Mouse (Mus musculus): ENCODE data around the gene Vwa8. TPM values are rescaled to one million over a fixed set of nuclear protein-coding genes. Genes with fewer than 3 reads are reported as not detected.
"Not testable (repeated sequence)": the region's sequence is repeated elsewhere in the genome, so short reads cannot be mapped to it uniquely, and the experiment has no call there.

Gene Vwa8
- polyA plus RNA-seq, 1 experiment: 13.9 TPM

DNA sequence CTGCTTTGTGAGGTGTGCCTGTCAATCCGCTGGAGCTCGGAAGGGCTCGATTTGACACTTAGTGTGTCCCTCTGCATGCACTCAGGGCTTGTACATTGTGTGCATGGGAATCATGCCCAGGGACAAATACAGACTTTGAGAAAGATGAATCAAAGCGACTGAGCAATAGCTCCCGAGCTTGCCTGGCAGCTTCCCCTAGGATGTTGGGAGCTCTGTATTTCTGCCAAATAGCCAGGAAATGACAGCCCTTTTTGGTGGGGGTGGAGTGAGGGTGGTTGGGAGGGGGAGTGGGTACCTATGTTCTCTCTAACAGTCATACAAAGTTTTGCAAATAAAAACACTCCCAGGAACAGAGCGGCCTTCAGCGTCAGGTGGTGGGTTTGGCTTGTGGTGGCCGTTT is 138.7 kb downstream of the Vwa8 start:
- H3K27me3 ChIP-seq (ENCODE audit: control insufficient read depth, insufficient read depth, insufficient read length): no peaks in the 10 kb centered on the region
- H3K36me3 ChIP-seq (ENCODE audit: control insufficient read depth, insufficient read depth): peaks cover 4% of the 10 kb centered on the region
- H3K79me3 ChIP-seq (ENCODE audit: low read depth): no peaks in the 10 kb centered on the region
- no peak overlapping the region for H3ac ChIP-seq (ENCODE audit: control insufficient read depth, insufficient read length, low read depth)
- no peak overlapping the region for H3K4me3 ChIP-seq (ENCODE audit: insufficient read depth, poor library complexity, severe bottlenecking)
- H3K79me2 ChIP-seq (ENCODE audit: control insufficient read depth, insufficient read depth): no peaks in the 10 kb centered on the region
- TF ChIP-seq MYOD1 (IDR thresholded peaks at IDR 0.05; ENCODE audit: control insufficient read depth, insufficient read length, low read depth) (no peak), USF1 (IDR thresholded peaks at IDR 0.05; ENCODE audit: low read depth) (no peak)

DNA sequence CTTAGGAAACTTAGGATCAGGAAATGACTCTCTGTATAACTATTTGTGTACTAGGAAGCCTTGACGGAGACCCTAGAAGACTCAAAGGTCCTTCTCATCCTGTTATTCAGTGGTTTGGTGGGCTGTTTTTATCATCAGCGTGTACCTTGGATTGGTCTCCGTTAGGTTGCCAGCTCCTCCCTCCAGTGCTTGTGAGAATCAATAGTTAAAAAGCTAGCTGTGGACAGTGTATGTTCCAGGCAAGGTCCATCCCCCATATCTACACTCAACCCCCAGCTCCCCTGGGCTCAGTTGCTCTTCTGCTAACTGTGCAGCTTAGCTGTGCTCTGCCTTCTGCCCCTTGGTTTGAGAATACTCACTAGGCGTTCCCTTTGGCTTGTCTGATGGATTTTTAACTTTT is 143.6 kb downstream of the Vwa8 start:
- H3ac ChIP-seq (ENCODE audit: control insufficient read depth, insufficient read length, low read depth): no peak overlapping the region
- no peaks in the 10 kb centered on the region for H3K27me3 ChIP-seq (ENCODE audit: control insufficient read depth, insufficient read depth, insufficient read length)
- no peaks in the 10 kb centered on the region for H3K79me3 ChIP-seq (ENCODE audit: low read depth)
- TF ChIP-seq MYOD1 (IDR thresholded peaks at IDR 0.05; ENCODE audit: control insufficient read depth, insufficient read length, low read depth) (no peak), MAX (IDR thresholded peaks at IDR 0.05) (no peak), CEBPB (IDR thresholded peaks at IDR 0.05; ENCODE audit: low read depth) (no peak), FOSL1 (IDR thresholded peaks at IDR 0.05; ENCODE audit: insufficient read depth, low read length, poor library complexity, severe bottlenecking) (no peak), MYOG (IDR thresholded peaks at IDR 0.05; ENCODE audit: control insufficient read depth, extremely low read depth, insufficient read length) (no peak), CTCF (IDR thresholded peaks at IDR 0.05; ENCODE audit: control insufficient read depth, insufficient read depth, insufficient read length) (no peak), USF1 (IDR thresholded peaks at IDR 0.05; ENCODE audit: low read depth) (no peak)
- H3K36me3 ChIP-seq (ENCODE audit: control insufficient read depth, insufficient read depth): peaks cover 4% of the 10 kb centered on the region
- no peaks in the 10 kb centered on the region for H3K79me2 ChIP-seq (ENCODE audit: control insufficient read depth, insufficient read depth)
- no peak overlapping the region for H3K4me3 ChIP-seq (ENCODE audit: insufficient read depth, poor library complexity, severe bottlenecking)

DNA sequence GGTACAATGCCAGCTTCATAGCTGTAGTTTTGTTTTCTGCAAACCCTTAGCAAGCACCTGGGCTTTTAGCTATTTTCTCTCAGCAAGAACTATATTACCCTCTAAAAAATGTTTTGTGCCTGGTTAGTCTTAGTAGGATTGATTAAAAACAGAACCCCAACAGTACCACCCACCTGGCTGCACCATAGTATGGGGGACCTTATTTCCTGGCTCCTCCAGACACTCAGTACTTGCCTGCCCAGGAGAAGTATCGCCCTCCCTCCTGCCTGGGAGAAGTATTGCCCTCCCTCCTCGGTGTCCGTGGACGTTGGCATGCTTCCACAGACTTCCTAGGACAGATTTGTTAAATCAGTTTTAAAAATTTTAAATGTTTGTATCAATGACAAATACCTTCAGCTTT is 144.7 kb downstream of the Vwa8 start:
- TF ChIP-seq FOSL1 (IDR thresholded peaks at IDR 0.05; ENCODE audit: insufficient read depth, low read length, poor library complexity, severe bottlenecking) (no peak), MAX (IDR thresholded peaks at IDR 0.05) (no peak), MYOD1 (IDR thresholded peaks at IDR 0.05; ENCODE audit: control insufficient read depth, insufficient read length, low read depth) (no peak), MYOG (IDR thresholded peaks at IDR 0.05; ENCODE audit: control insufficient read depth, extremely low read depth, insufficient read length) (no peak), CTCF (IDR thresholded peaks at IDR 0.05; ENCODE audit: control insufficient read depth, insufficient read depth, insufficient read length) (no peak), CEBPB (IDR thresholded peaks at IDR 0.05; ENCODE audit: low read depth) (no peak), USF1 (IDR thresholded peaks at IDR 0.05; ENCODE audit: low read depth) (no peak)
- H3K27me3 ChIP-seq (ENCODE audit: control insufficient read depth, insufficient read depth, insufficient read length): no peaks in the 10 kb centered on the region
- H3K79me3 ChIP-seq (ENCODE audit: low read depth): no peaks in the 10 kb centered on the region
- H3K36me3 ChIP-seq (ENCODE audit: control insufficient read depth, insufficient read depth): peaks cover 4% of the 10 kb centered on the region
- no peak overlapping the region for H3ac ChIP-seq (ENCODE audit: control insufficient read depth, insufficient read length, low read depth)
- H3K4me3 ChIP-seq (ENCODE audit: insufficient read depth, poor library complexity, severe bottlenecking): no peak overlapping the region
- H3K79me2 ChIP-seq (ENCODE audit: control insufficient read depth, insufficient read depth): no peaks in the 10 kb centered on the region

DNA sequence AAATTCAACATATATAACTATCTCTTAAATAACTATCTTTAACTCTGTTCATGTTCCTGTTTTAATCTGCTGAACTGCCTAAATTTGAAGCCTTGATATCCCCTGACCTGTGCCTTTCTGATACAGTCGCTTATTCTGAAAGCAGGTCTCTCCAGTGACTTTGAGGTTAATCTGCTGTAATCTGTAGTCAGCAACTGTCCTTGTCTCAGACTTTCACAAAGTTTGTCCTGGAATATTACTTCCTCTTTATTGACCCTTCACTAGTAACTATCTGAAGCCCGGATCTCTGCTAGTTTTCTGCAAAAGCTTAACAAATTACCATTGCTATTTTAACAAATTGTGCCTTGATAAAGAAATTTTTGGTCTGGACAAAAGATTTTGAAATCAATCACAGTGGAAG is 147.5 kb downstream of the Vwa8 start:
- Histone ChIP-seq H3K4me3 (ENCODE audit: insufficient read depth, poor library complexity, severe bottlenecking) (no peak overlapping the region), H3K27me3 (ENCODE audit: control insufficient read depth, insufficient read depth, insufficient read length) (no peaks in the 10 kb centered on the region), H3K79me3 (ENCODE audit: low read depth) (no peaks in the 10 kb centered on the region), H3K79me2 (ENCODE audit: control insufficient read depth, insufficient read depth) (no peaks in the 10 kb centered on the region), H3K36me3 (ENCODE audit: control insufficient read depth, insufficient read depth) (peaks cover 4% of the 10 kb centered on the region), H3ac (ENCODE audit: control insufficient read depth, insufficient read length, low read depth) (no peak overlapping the region)
- no peak for TF ChIP-seq MYOD1 (IDR thresholded peaks at IDR 0.05; ENCODE audit: control insufficient read depth, insufficient read length, low read depth)
- no peak for TF ChIP-seq MYOG (IDR thresholded peaks at IDR 0.05; ENCODE audit: control insufficient read depth, extremely low read depth, insufficient read length)
- no peak for TF ChIP-seq MAX (IDR thresholded peaks at IDR 0.05)
- no peak for TF ChIP-seq CEBPB (IDR thresholded peaks at IDR 0.05; ENCODE audit: low read depth)
- TF ChIP-seq CTCF (IDR thresholded peaks at IDR 0.05; ENCODE audit: control insufficient read depth, insufficient read depth, insufficient read length): no peak
- TF ChIP-seq FOSL1 (IDR thresholded peaks at IDR 0.05; ENCODE audit: insufficient read depth, low read length, poor library complexity, severe bottlenecking): no peak
- TF ChIP-seq USF1 (IDR thresholded peaks at IDR 0.05; ENCODE audit: low read depth): no peak

DNA sequence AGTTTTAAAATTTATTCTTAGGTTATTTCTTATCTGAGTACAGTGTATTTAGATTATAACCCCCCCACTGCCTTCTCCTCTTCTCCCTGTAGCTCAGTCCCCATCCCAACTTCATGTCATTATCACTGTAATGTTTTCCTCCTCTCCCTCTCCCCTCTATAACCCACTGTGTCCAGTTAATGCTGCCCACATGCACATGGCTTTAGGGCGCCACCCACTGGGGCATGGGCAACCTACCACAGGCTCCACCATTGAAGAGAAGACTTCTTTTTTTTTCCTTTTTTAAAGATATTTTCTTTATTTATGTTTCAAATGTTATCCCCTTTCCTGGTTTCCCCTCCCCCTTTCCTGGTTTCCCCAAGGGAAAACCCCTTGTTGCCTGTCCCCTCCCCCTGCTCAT is 154.7 kb downstream of the Vwa8 start:
- no peak overlapping the region for H3K4me3 ChIP-seq (ENCODE audit: insufficient read depth, poor library complexity, severe bottlenecking)
- TF ChIP-seq MYOD1 (IDR thresholded peaks at IDR 0.05; ENCODE audit: control insufficient read depth, insufficient read length, low read depth): no peak
- TF ChIP-seq CTCF (IDR thresholded peaks at IDR 0.05; ENCODE audit: control insufficient read depth, insufficient read depth, insufficient read length): peak; percentile 49
- no peaks in the 10 kb centered on the region for H3K79me2 ChIP-seq (ENCODE audit: control insufficient read depth, insufficient read depth)
- H3K36me3 ChIP-seq (ENCODE audit: control insufficient read depth, insufficient read depth): peaks cover 3% of the 10 kb centered on the region
- H3ac ChIP-seq (ENCODE audit: control insufficient read depth, insufficient read length, low read depth): no peak overlapping the region
- H3K79me3 ChIP-seq (ENCODE audit: low read depth): no peaks in the 10 kb centered on the region
- no peaks in the 10 kb centered on the region for H3K27me3 ChIP-seq (ENCODE audit: control insufficient read depth, insufficient read depth, insufficient read length)

DNA sequence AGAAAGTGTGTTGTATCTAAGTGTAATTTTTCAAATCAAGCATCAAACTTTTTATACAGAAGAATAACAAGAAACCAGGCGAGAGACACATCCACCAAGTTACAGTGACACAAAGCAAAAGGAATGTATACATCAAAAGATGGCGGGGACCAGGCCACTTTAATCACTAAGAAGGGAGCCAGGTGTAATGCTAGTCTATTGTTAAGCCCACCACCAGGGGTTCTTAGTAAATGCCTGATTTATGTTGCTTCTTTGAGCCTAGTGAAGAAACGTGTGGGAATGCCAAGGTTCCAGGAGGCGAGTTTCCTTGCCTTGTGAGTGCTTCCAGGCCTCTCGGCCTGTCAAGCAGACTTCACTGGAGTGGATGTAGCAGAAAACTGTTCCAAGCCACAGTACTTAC is 168.9 kb downstream of the Vwa8 start:
- H3K79me3 ChIP-seq (ENCODE audit: low read depth); H3K27me3 ChIP-seq (ENCODE audit: control insufficient read depth, insufficient read depth, insufficient read length); H3K36me3 ChIP-seq (ENCODE audit: control insufficient read depth, insufficient read depth); H3ac ChIP-seq (ENCODE audit: control insufficient read depth, insufficient read length, low read depth); H3K79me2 ChIP-seq (ENCODE audit: control insufficient read depth, insufficient read depth); H3K4me3 ChIP-seq (ENCODE audit: insufficient read depth, poor library complexity, severe bottlenecking): not testable (repeated sequence)
